Mouse (Mus musculus): Measurements from ENCODE around the gene Plpp1. TPM values are rescaled to one million over a fixed set of nuclear protein-coding genes. Genes with fewer than 3 reads are reported as not detected.

Plpp1 gene
- polyA plus RNA-seq, 1 experiment from 2014 or later: 66.1 TPM

GRCm38 (mm10) chr13:112823236-112823910 lies 22.8 kb downstream of the Plpp1 start:
- WGBS: 85% methylated on average over 6 of the region's 6 CpGs
- H3K36me3 ChIP-seq (ENCODE audit: control insufficient read depth, insufficient read depth, low read length): no peaks in the 10 kb centered on the region
- H3K4me3 ChIP-seq (ENCODE audit: low read depth, low read length): no peak overlapping the region
- H3K9me3 ChIP-seq (ENCODE audit: control insufficient read depth, low read length): no peaks in the 10 kb centered on the region
- H3K4me2 ChIP-seq (ENCODE audit: low read depth, low read length): no peak overlapping the region
- ATAC-seq (ENCODE audit: low read depth): no peak
- H3K27me3 ChIP-seq (ENCODE audit: control insufficient read depth, insufficient read depth, low read length): no peaks in the 10 kb centered on the region
- no peak overlapping the region for H3K9ac ChIP-seq (replicated peaks; ENCODE audit: low read depth, low read length)
- H3K4me1 ChIP-seq (ENCODE audit: control insufficient read depth, insufficient read depth, low read length): no peaks in the 10 kb centered on the region
- H3K27ac ChIP-seq (ENCODE audit: low read depth, low read length): no peak overlapping the region

GRCm38 (mm10) chr13:112823911-112824648 lies 23.5 kb downstream of the Plpp1 start:
- H3K27me3 ChIP-seq (ENCODE audit: control insufficient read depth, insufficient read depth, low read length): no peaks in the 10 kb centered on the region
- no peak overlapping the region for H3K4me2 ChIP-seq (ENCODE audit: low read depth, low read length)
- H3K27ac ChIP-seq (ENCODE audit: low read depth, low read length): no peak overlapping the region
- H3K36me3 ChIP-seq (ENCODE audit: control insufficient read depth, insufficient read depth, low read length): no peaks in the 10 kb centered on the region
- ATAC-seq (ENCODE audit: low read depth): no peak
- 93% methylated on average over 3 of the region's 8 CpGs for WGBS
- H3K4me3 ChIP-seq (ENCODE audit: low read depth, low read length): no peak overlapping the region
- H3K9ac ChIP-seq (replicated peaks; ENCODE audit: low read depth, low read length): no peak overlapping the region
- no peaks in the 10 kb centered on the region for H3K9me3 ChIP-seq (ENCODE audit: control insufficient read depth, low read length)
- no peaks in the 10 kb centered on the region for H3K4me1 ChIP-seq (ENCODE audit: control insufficient read depth, insufficient read depth, low read length)

- Histone ChIP-seq H3K9ac (replicated peaks; ENCODE audit: low read depth, low read length) (no peak overlapping the region), H3K9me3 (ENCODE audit: control insufficient read depth, low read length) (no peaks in the 10 kb centered on the region), H3K4me3 (ENCODE audit: low read depth, low read length) (no peak overlapping the region), H3K36me3 (ENCODE audit: control insufficient read depth, insufficient read depth, low read length) (no peaks in the 10 kb centered on the region), H3K27me3 (ENCODE audit: control insufficient read depth, insufficient read depth, low read length) (no peaks in the 10 kb centered on the region), H3K4me2 (ENCODE audit: low read depth, low read length) (no peak overlapping the region), H3K4me1 (ENCODE audit: control insufficient read depth, insufficient read depth, low read length) (no peaks in the 10 kb centered on the region), H3K27ac (ENCODE audit: low read depth, low read length) (no peak overlapping the region)
- 61% methylated on average over 6 of the region's 6 CpGs for WGBS
- ATAC-seq (ENCODE audit: low read depth): no peak
Observed at GRCm38 (mm10) chr13:112825479-112825878, 24.9 kb downstream of the Plpp1 start.

GRCm38 (mm10) chr13:112829619-112830018 lies 29.0 kb downstream of the Plpp1 start:
- Histone ChIP-seq H3K4me2 (ENCODE audit: low read depth, low read length) (no peak overlapping the region), H3K9me3 (ENCODE audit: control insufficient read depth, low read length) (no peaks in the 10 kb centered on the region), H3K36me3 (ENCODE audit: control insufficient read depth, insufficient read depth, low read length) (no peaks in the 10 kb centered on the region), H3K27ac (ENCODE audit: low read depth, low read length) (no peak overlapping the region), H3K4me3 (ENCODE audit: low read depth, low read length) (no peak overlapping the region), H3K4me1 (ENCODE audit: control insufficient read depth, insufficient read depth, low read length) (peaks cover 8% of the 10 kb centered on the region; the same call in 1 of the 2 replicates), H3K27me3 (ENCODE audit: control insufficient read depth, insufficient read depth, low read length) (no peaks in the 10 kb centered on the region), H3K9ac (replicated peaks; ENCODE audit: low read depth, low read length) (no peak overlapping the region)
- 93% methylated on average over 2 of the region's 2 CpGs for WGBS
- no peak for ATAC-seq (ENCODE audit: low read depth)

- Histone ChIP-seq H3K9me3 (ENCODE audit: control insufficient read depth, low read length) (no peaks in the 10 kb centered on the region), H3K4me1 (ENCODE audit: control insufficient read depth, insufficient read depth, low read length) (peaks cover 8% of the 10 kb centered on the region; the same call in 1 of the 2 replicates), H3K27me3 (ENCODE audit: control insufficient read depth, insufficient read depth, low read length) (no peaks in the 10 kb centered on the region), H3K9ac (replicated peaks; ENCODE audit: low read depth, low read length) (no peak overlapping the region), H3K27ac (ENCODE audit: low read depth, low read length) (no peak overlapping the region), H3K36me3 (ENCODE audit: control insufficient read depth, insufficient read depth, low read length) (no peaks in the 10 kb centered on the region), H3K4me2 (ENCODE audit: low read depth, low read length) (no peak overlapping the region), H3K4me3 (ENCODE audit: low read depth, low read length) (no peak overlapping the region)
- 47% methylated on average over 2 of the region's 2 CpGs for WGBS
- ATAC-seq (ENCODE audit: low read depth): no peak
Observed at GRCm38 (mm10) chr13:112832589-112832988, 32.0 kb downstream of the Plpp1 start.

GRCm38 (mm10) chr13:112833253-112833894 lies 32.8 kb downstream of the Plpp1 start:
- Histone ChIP-seq H3K4me3 (ENCODE audit: low read depth, low read length) (no peak overlapping the region), H3K4me2 (ENCODE audit: low read depth, low read length) (no peak overlapping the region), H3K9me3 (ENCODE audit: control insufficient read depth, low read length) (no peaks in the 10 kb centered on the region), H3K4me1 (ENCODE audit: control insufficient read depth, insufficient read depth, low read length) (peaks cover 8% of the 10 kb centered on the region; the same call in 1 of the 2 replicates), H3K27ac (ENCODE audit: low read depth, low read length) (no peak overlapping the region), H3K27me3 (ENCODE audit: control insufficient read depth, insufficient read depth, low read length) (no peaks in the 10 kb centered on the region), H3K9ac (replicated peaks; ENCODE audit: low read depth, low read length) (no peak overlapping the region), H3K36me3 (ENCODE audit: control insufficient read depth, insufficient read depth, low read length) (no peaks in the 10 kb centered on the region)
- 59% methylated on average over 20 of the region's 20 CpGs for WGBS
- peak; percentile 49; the same call in 1 of the 2 replicates for ATAC-seq (ENCODE audit: low read depth)

- WGBS: 65% methylated on average over 3 of the region's 3 CpGs
- ATAC-seq (ENCODE audit: low read depth): peak; percentile 17; the same call in 1 of the 2 replicates
- Histone ChIP-seq H3K9me3 (ENCODE audit: control insufficient read depth, low read length) (no peaks in the 10 kb centered on the region), H3K4me3 (ENCODE audit: low read depth, low read length) (no peak overlapping the region), H3K9ac (replicated peaks; ENCODE audit: low read depth, low read length) (no peak overlapping the region), H3K27me3 (ENCODE audit: control insufficient read depth, insufficient read depth, low read length) (no peaks in the 10 kb centered on the region), H3K27ac (ENCODE audit: low read depth, low read length) (no peak overlapping the region), H3K4me1 (ENCODE audit: control insufficient read depth, insufficient read depth, low read length) (peaks cover 8% of the 10 kb centered on the region; the same call in 1 of the 2 replicates), H3K4me2 (ENCODE audit: low read depth, low read length) (no peak overlapping the region), H3K36me3 (ENCODE audit: control insufficient read depth, insufficient read depth, low read length) (no peaks in the 10 kb centered on the region)
Observed at GRCm38 (mm10) chr13:112833895-112834263, 33.3 kb downstream of the Plpp1 start.

- Histone ChIP-seq H3K4me1 (ENCODE audit: control insufficient read depth, insufficient read depth, low read length) (peaks cover 8% of the 10 kb centered on the region; the same call in 1 of the 2 replicates), H3K27ac (ENCODE audit: low read depth, low read length) (no peak overlapping the region), H3K4me2 (ENCODE audit: low read depth, low read length) (no peak overlapping the region), H3K9ac (replicated peaks; ENCODE audit: low read depth, low read length) (no peak overlapping the region), H3K4me3 (ENCODE audit: low read depth, low read length) (no peak overlapping the region), H3K36me3 (ENCODE audit: control insufficient read depth, insufficient read depth, low read length) (no peaks in the 10 kb centered on the region), H3K27me3 (ENCODE audit: control insufficient read depth, insufficient read depth, low read length) (no peaks in the 10 kb centered on the region), H3K9me3 (ENCODE audit: control insufficient read depth, low read length) (no peaks in the 10 kb centered on the region)
- WGBS: 38% methylated on average over 12 of the region's 12 CpGs
- ATAC-seq (ENCODE audit: low read depth): peak; percentile 49; the same call in 1 of the 2 replicates
Observed at GRCm38 (mm10) chr13:112835113-112835512, 34.5 kb downstream of the Plpp1 start.

GRCm38 (mm10) chr13:112836951-112837350 lies 36.4 kb downstream of the Plpp1 start:
- Histone ChIP-seq H3K9me3 (ENCODE audit: control insufficient read depth, low read length) (no peaks in the 10 kb centered on the region), H3K9ac (replicated peaks; ENCODE audit: low read depth, low read length) (no peak overlapping the region), H3K4me3 (ENCODE audit: low read depth, low read length) (no peak overlapping the region), H3K4me1 (ENCODE audit: control insufficient read depth, insufficient read depth, low read length) (peaks cover 8% of the 10 kb centered on the region; the same call in 1 of the 2 replicates), H3K27ac (ENCODE audit: low read depth, low read length) (no peak overlapping the region), H3K27me3 (ENCODE audit: control insufficient read depth, insufficient read depth, low read length) (no peaks in the 10 kb centered on the region), H3K4me2 (ENCODE audit: low read depth, low read length) (no peak overlapping the region), H3K36me3 (ENCODE audit: control insufficient read depth, insufficient read depth, low read length) (no peaks in the 10 kb centered on the region)
- ATAC-seq (ENCODE audit: low read depth): no peak
- 93% methylated on average over 2 of the region's 2 CpGs for WGBS
